21 mouse cellular contexts compared by ENCODE assay signal in the genomic region with DNA sequence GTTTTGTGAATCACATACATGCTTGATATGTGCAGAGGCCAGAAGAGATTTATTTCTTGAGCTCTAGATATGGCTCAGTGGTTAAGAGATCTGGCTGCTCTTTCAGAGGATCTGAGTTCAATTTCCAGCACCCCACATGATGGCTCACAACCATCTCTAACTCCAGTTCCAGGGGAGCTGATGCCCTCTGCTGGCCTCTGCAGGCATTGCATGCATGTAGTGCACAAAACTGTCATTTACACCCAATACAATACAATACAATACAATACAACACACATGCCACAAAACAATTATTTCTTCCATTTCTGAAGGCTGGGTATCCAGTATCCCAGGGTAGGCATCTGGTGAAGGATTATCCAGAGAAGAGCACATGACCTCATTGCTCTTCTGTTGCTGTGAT. TPM values are rescaled to one million over a fixed set of nuclear protein-coding genes. Genes with fewer than 3 reads are reported as not detected.
A peak's percentile ranks its signal among the peaks of the same experiment; 100 is the strongest.
DNase-seq lines count a peak whose midpoint lies in the region; ATAC-seq and TF ChIP-seq lines count a peak whose summit lies in the region.
"Had no signal": no experiment of that assay in that cellular context is flagged by ENCODE, and none has a peak within 500 bp of the region (broad histone marks: within the 10 kb centered on the region; RNA-seq: fewer than 3 reads in every experiment).

No protein-coding gene starts in this region.

- no peak for ATAC-seq in midbrain, embryonic 14.5 days (ENCODE audit: low FRiP score, low TSS enrichment)

- no peak overlapping the region for H3K27ac ChIP-seq in gastrocnemius, adult 2 months
- no peak overlapping the region for H3K27ac ChIP-seq in left cerebral cortex, adult 2 months
- H3K27ac ChIP-seq in testis, adult 2 months (ENCODE audit: control insufficient read depth, insufficient read depth, low read depth, low read length) = no peak overlapping the region
- no peak overlapping the region for H3K27ac ChIP-seq in midbrain, embryonic 14.5 days (replicated peaks; ENCODE audit: low read depth, low read length)
- H3K27ac ChIP-seq: forebrain, embryonic 12.5 days; limb, embryonic 13.5 days had no signal

- intact Hi-C loops in gastrocnemius, adult 2 months (cut with DNase I) = no loop called here
- intact Hi-C loops in left cerebral cortex, adult 2 months (cut with DNase I) = no loop called here
- intact Hi-C loops in left cerebral cortex, postnatal 10 days (cut with DNase I) = no loop called here

- H3K4me3 ChIP-seq in gastrocnemius, adult 2 months = no peak overlapping the region
- no peak overlapping the region for H3K4me3 ChIP-seq in left cerebral cortex, adult 2 months
- no peak overlapping the region for H3K4me3 ChIP-seq in testis, adult 2 months (ENCODE audit: control insufficient read depth, low read depth, low read length)
- H3K4me3 ChIP-seq in midbrain, embryonic 14.5 days (replicated peaks; ENCODE audit: low read depth, low read length) = no peak overlapping the region
- H3K4me3 ChIP-seq: forebrain, embryonic 12.5 days; limb, embryonic 13.5 days had no signal

- no peaks in the 10 kb centered on the region for H3K27me3 ChIP-seq in testis, adult 2 months (ENCODE audit: control insufficient read depth, insufficient read depth, low read length)
- H3K27me3 ChIP-seq in midbrain, embryonic 14.5 days (ENCODE audit: control insufficient read depth, insufficient read depth, low read length) = no peaks in the 10 kb centered on the region
- H3K27me3 ChIP-seq: forebrain, embryonic 12.5 days; limb, embryonic 13.5 days had no signal

- peak; percentile 33; the same call in 1 of the 2 replicates for TF ChIP-seq CTCF in gastrocnemius, adult 2 months (IDR thresholded peaks at IDR 0.05)
- peak; percentile 5; the same call in 1 of the 2 replicates for TF ChIP-seq CTCF in left cerebral cortex, adult 2 months (IDR thresholded peaks at IDR 0.05)
- TF ChIP-seq CTCF in testis, adult 2 months (IDR thresholded peaks at IDR 0.05; ENCODE audit: control insufficient read depth, insufficient read depth, insufficient replicate concordance, low read depth, low read length) = peak; percentile 84; the same call in 1 of the 2 replicates

- H3K9me3 ChIP-seq in midbrain, embryonic 14.5 days (ENCODE audit: control insufficient read depth, low read length) = no peaks in the 10 kb centered on the region
- H3K9me3 ChIP-seq: forebrain, embryonic 12.5 days had no signal

- no peaks in the 10 kb centered on the region for H3K36me3 ChIP-seq in testis, adult 2 months (ENCODE audit: control insufficient read depth, insufficient read depth, low read length)
- no peaks in the 10 kb centered on the region for H3K36me3 ChIP-seq in midbrain, embryonic 14.5 days (ENCODE audit: control insufficient read depth, insufficient read depth, low read length)
- H3K36me3 ChIP-seq: forebrain, embryonic 12.5 days; limb, embryonic 13.5 days had no signal

- TF ChIP-seq POLR2A in testis, adult 2 months (IDR thresholded peaks at IDR 0.05; ENCODE audit: control insufficient read depth, low read depth, low read length) = no peak

- DNase-seq in gastrocnemius, adult 2 months = no peak
- DNase-seq in gastrocnemius, adult 8-10 months (ENCODE audit: low spot score in 2 of 2) = no peak
- no peak for DNase-seq in left cerebral cortex, adult 2 months (ENCODE audit: extremely low spot score in 1 of 2, low spot score in 2 of 2)
- DNase-seq in left cerebral cortex, postnatal 10 days (ENCODE audit: extremely low spot score in 1 of 2, low spot score in 2 of 2) = no peak
- DNase-seq in testis, postnatal 14 days (ENCODE audit: low spot score) = no peak
- no peak for DNase-seq in cerebellum, postnatal 10 days
- DNase-seq in midbrain, embryonic 14.5 days = no peak
- DNase-seq: cerebellum, adult 9-11 months; layer of hippocampus, adult 9-11 months; lung, postnatal 14 days; right cerebral cortex, postnatal 14 days had no signal

- no peak overlapping the region for H3K9ac ChIP-seq in midbrain, embryonic 14.5 days (replicated peaks; ENCODE audit: low read length)
- H3K9ac ChIP-seq: forebrain, embryonic 12.5 days; limb, embryonic 13.5 days had no signal

- H3K4me2 ChIP-seq in midbrain, embryonic 14.5 days (ENCODE audit: low read length) = no peak overlapping the region
- H3K4me2 ChIP-seq: forebrain, embryonic 12.5 days; limb, embryonic 13.5 days had no signal

- no peaks in the 10 kb centered on the region for H3K4me1 ChIP-seq in testis, adult 2 months (ENCODE audit: control insufficient read depth, insufficient read depth, low read length)
- no peaks in the 10 kb centered on the region for H3K4me1 ChIP-seq in midbrain, embryonic 14.5 days (ENCODE audit: control insufficient read depth, insufficient read depth, low read length)
- H3K4me1 ChIP-seq: forebrain, embryonic 12.5 days; limb, embryonic 13.5 days had no signal

RNA-seq across cellular contexts. Expression of gene Tex29, which starts 27.6 kb away (rescaled TPM):
- not detected for total RNA-seq in gastrocnemius, adult 2 months (2021)
- not detected for total RNA-seq in gastrocnemius, adult 8-10 months (2022)
- total RNA-seq in left cerebral cortex, adult 2 months (2021) = under 1 TPM; 0.87 to 0.93 TPM
- not detected for total RNA-seq in left cerebral cortex, postnatal 10 days (2021)
- 190 and 193 TPM in 2 replicates for polyA plus RNA-seq in testis, adult 2 months (2012; rRNA removed)
- not detected in 2 replicates for polyA plus RNA-seq in midbrain, embryonic 14.5 days (2014; fragmentation: Nextera tagmentation; extraction: Ambion mirVana)
- total RNA-seq: adrenal gland, postnatal 4 days; gastrocnemius, postnatal 4 days; hematopoietic stem cell, adult 5-6 weeks had no signal
- polyA plus RNA-seq: embryonic facial prominence, embryonic 14.5 days; forebrain, embryonic 12.5 days; heart, embryonic 14.5 days; intestine, embryonic 14.5 days; stomach, embryonic 16.5 days had no signal

Comparison
In these comparisons a context has a peak if more than half of its experiments do, and no peak if none do; other contexts are left out.
1. CTCF ChIP-seq: peak in every context shown above with its lines; median percentile 84 in testis, adult 2 months; 33 in gastrocnemius, adult 2 months; 5 in left cerebral cortex, adult 2 months.